Mouse (Mus musculus) myocyte (in vitro differentiated cells): ENCODE measurements around the gene St3gal6.

Experiments
- E2F4 ChIP-seq: IDR thresholded peaks from one replicate; pipeline ENCODE4 v1.6.1; 2011; ENCODE audit warnings: mild to moderate bottlenecking, control low read depth, moderate library complexity; ENCODE audit not compliant: insufficient read depth
- MYOD1 ChIP-seq, 3 experiments: IDR thresholded peaks; one replicate each; pipeline ENCODE4 v1.6.1; 2011; ENCODE audit warnings: control low read depth in 2 of 3, low read depth in 2 of 3, mild to moderate bottlenecking in 2 of 3, moderate library complexity in 1 of 3; ENCODE audit not compliant: insufficient read length in 2 of 3, control insufficient read depth in 1 of 3
- POLR2A ChIP-seq: IDR thresholded peaks from one replicate; pipeline ENCODE4 v1.6.1; 2011; ENCODE audit warnings: low read depth, mild to moderate bottlenecking, control low read depth, moderate library complexity; ENCODE audit not compliant: insufficient read length
- POLR2AphosphoS2 ChIP-seq: IDR thresholded peaks from one replicate; pipeline ENCODE4 v1.6.1; 2011; ENCODE audit warnings: low read depth, control low read depth; ENCODE audit not compliant: insufficient read length
- TCF12 ChIP-seq: IDR thresholded peaks from one replicate; pipeline ENCODE4 v1.6.1; 2011; ENCODE audit warnings: mild to moderate bottlenecking, control low read depth; ENCODE audit not compliant: poor library complexity, insufficient read depth, severe bottlenecking
- USF1 ChIP-seq: IDR thresholded peaks from one replicate; pipeline ENCODE4 v1.6.1; 2011; ENCODE audit warnings: low read depth, mild to moderate bottlenecking, control low read depth, moderate library complexity

- TF ChIP-seq TCF12: no peak
- TF ChIP-seq POLR2A: no peak
- TF ChIP-seq USF1: no peak
- TF ChIP-seq MYOD1 (IDR thresholded peaks at IDR 0.05; ENCODE audit: control insufficient read depth in 1 of 3, insufficient read length in 2 of 3, low read depth in 2 of 3): no peak
- no peak for TF ChIP-seq E2F4
- TF ChIP-seq POLR2AphosphoS2: no peak
Observed at GRCm38 (mm10) chr16:58456991-58457390, 67.1 kb downstream of the St3gal6 start.
